Mouse (Mus musculus): ENCODE data around the gene Cyp2c23. TPM values are rescaled to one million over a fixed set of nuclear protein-coding genes. Genes with fewer than 3 reads are reported as not detected.

Gene Cyp2c23
- polyA plus RNA-seq, 1 experiment from 2014 or later, result 5.9 TPM

Other genes starting within 250 kb of the Cyp2c23 start
- gene Abcc2, start 247.0 kb downstream of the Cyp2c23 start, polyA plus RNA-seq (2015; fragmentation: Nextera tagmentation; extraction: Ambion mirVana), result 24.1 and 31.4 TPM in 2 replicates
- gene Dnmbp, start 89.0 kb downstream of the Cyp2c23 start, polyA plus RNA-seq (2015; fragmentation: Nextera tagmentation; extraction: Ambion mirVana), result 34.2 and 34.3 TPM in 2 replicates
- 27.7 and 32.4 TPM in 2 replicates for gene Cpn1, start 42.7 kb downstream of the Cyp2c23 start, polyA plus RNA-seq (2015; fragmentation: Nextera tagmentation; extraction: Ambion mirVana)
- gene Erlin1, start 40.6 kb upstream of the Cyp2c23 start, polyA plus RNA-seq (2015; fragmentation: Nextera tagmentation; extraction: Ambion mirVana), result 43.9 and 45.3 TPM in 2 replicates
- gene Chuk, start 78.3 kb upstream of the Cyp2c23 start, polyA plus RNA-seq (2015; fragmentation: Nextera tagmentation; extraction: Ambion mirVana), result 40.0 and 40.2 TPM in 2 replicates
- gene Cwf19l1, start 106.7 kb upstream of the Cyp2c23 start, polyA plus RNA-seq (2015; fragmentation: Nextera tagmentation; extraction: Ambion mirVana), result 27.3 and 28.2 TPM in 2 replicates
- gene Bloc1s2, start 117.2 kb upstream of the Cyp2c23 start, polyA plus RNA-seq (2015; fragmentation: Nextera tagmentation; extraction: Ambion mirVana), result 84.5 and 90.9 TPM in 2 replicates
- 0.04 TPM in 1 of 2 replicates, not detected in the other for gene Pkd2l1, start 163.2 kb upstream of the Cyp2c23 start, polyA plus RNA-seq (2015; fragmentation: Nextera tagmentation; extraction: Ambion mirVana)
- gene Scd3, start 174.1 kb upstream of the Cyp2c23 start, polyA plus RNA-seq (2015; fragmentation: Nextera tagmentation; extraction: Ambion mirVana), result 0.12 and 0.27 TPM in 2 replicates